24 mouse cellular contexts compared by ENCODE assay signal in genomic region chr19:29368671-29369309, GRCm38 (mm10). TPM values are rescaled to one million over a fixed set of nuclear protein-coding genes. Genes with fewer than 3 reads are reported as not detected.
A peak's percentile ranks its signal among the peaks of the same experiment; 100 is the strongest.
DNase-seq lines count a peak whose midpoint lies in the region; ATAC-seq and TF ChIP-seq lines count a peak whose summit lies in the region.
"Had no signal": no experiment of that assay in that cellular context is flagged by ENCODE, and none has a peak within 500 bp of the region (broad histone marks: within the 10 kb centered on the region; RNA-seq: fewer than 3 reads in every experiment).

No protein-coding gene starts in this region.

- no peak for ATAC-seq in megakaryocyte, adult 5-6 weeks (ENCODE audit: poor library complexity, severe bottlenecking)
- 0 out of 2 replicates have a peak, but pooled peaks have one; percentile 37 for ATAC-seq in G1E (ENCODE audit: extremely low read depth, insufficient number of reproducible peaks, low FRiP score, poor library complexity, severe bottlenecking)
- ATAC-seq in midbrain, embryonic 13.5 days = no peak
- ATAC-seq: intestine, embryonic 15.5 days had no signal

- H3K4me3 ChIP-seq in megakaryocyte, embryonic 14.5 days (replicated peaks) = peak overlapping the region; percentile 86
- H3K4me3 ChIP-seq in G1E (ENCODE audit: low read depth, low read length) = peak overlapping the region; percentile 1; the same call in 1 of the 2 replicates
- H3K4me3 ChIP-seq in brown adipose tissue, adult 24 weeks (ENCODE audit: insufficient read depth, low read depth, low read length) = peak overlapping the region; percentile 51
- H3K4me3 ChIP-seq in midbrain, embryonic 13.5 days (replicated peaks) = no peak overlapping the region
- H3K4me3 ChIP-seq: embryonic facial prominence, embryonic 12.5 days; heart, embryonic 10.5 days; hindbrain, embryonic 13.5 days; intestine, embryonic 15.5 days; left cerebral cortex, adult 2 months; limb, embryonic 10.5 days; midbrain, embryonic 10.5 days; neural tube, embryonic 15.5 days; stomach, embryonic 15.5 days had no signal

- H3K27me3 ChIP-seq in megakaryocyte, embryonic 14.5 days (replicated peaks) = no peaks in the 10 kb centered on the region
- H3K27me3 ChIP-seq in G1E (ENCODE audit: insufficient read depth, low read length) = no peaks in the 10 kb centered on the region
- H3K27me3 ChIP-seq in splenic B cell, adult 2 months (ENCODE audit: control insufficient read depth, insufficient read depth, low read length, poor library complexity, severe bottlenecking) = no peaks in the 10 kb centered on the region
- peaks cover 5% of the 10 kb centered on the region; the same call in 1 of the 2 replicates for H3K27me3 ChIP-seq in midbrain, embryonic 13.5 days
- H3K27me3 ChIP-seq: embryonic facial prominence, embryonic 12.5 days; intestine, embryonic 15.5 days; neural tube, embryonic 15.5 days; stomach, embryonic 15.5 days had no signal

- DNase-seq in G1E (ENCODE audit: low spot score) = peak; percentile 20
- DNase-seq in splenic B cell, adult 2 months (ENCODE audit: low read depth, low spot score) = peak; percentile 67
- DNase-seq in thymus, adult 18-20 months = no peak
- DNase-seq: cerebellum, adult 8-10 months; gastrocnemius, postnatal 14 days; heart, postnatal 10 days; kidney, postnatal 10 days; lung, postnatal 10 days; thymus, postnatal 14 days had no signal

- no peak overlapping the region for H3K9ac ChIP-seq in midbrain, embryonic 13.5 days (replicated peaks)
- H3K9ac ChIP-seq: embryonic facial prominence, embryonic 12.5 days; hindbrain, embryonic 13.5 days; intestine, embryonic 15.5 days; liver, embryonic 14.5 days; neural tube, embryonic 15.5 days; stomach, embryonic 15.5 days had no signal

- H3K27ac ChIP-seq in brown adipose tissue, adult 24 weeks (replicated peaks; ENCODE audit: low read depth, low read length) = peak overlapping the region; percentile 55
- H3K27ac ChIP-seq in midbrain, embryonic 13.5 days = no peak overlapping the region
- H3K27ac ChIP-seq: embryonic facial prominence, embryonic 12.5 days; heart, embryonic 10.5 days; hindbrain, embryonic 13.5 days; intestine, embryonic 15.5 days; left cerebral cortex, adult 2 months; limb, embryonic 10.5 days; liver, embryonic 14.5 days; midbrain, embryonic 10.5 days; neural tube, embryonic 15.5 days; stomach, embryonic 15.5 days had no signal

- no peak for TF ChIP-seq CTCF in G1E (IDR thresholded peaks at IDR 0.05; ENCODE audit: low read depth, low read length)

- H3K4me1 ChIP-seq in megakaryocyte, embryonic 14.5 days = peaks cover 75% of the 10 kb centered on the region
- peaks cover 69% of the 10 kb centered on the region for H3K4me1 ChIP-seq in G1E (ENCODE audit: insufficient read depth, low read depth, low read length)
- peaks cover 10% of the 10 kb centered on the region for H3K4me1 ChIP-seq in brown adipose tissue, adult 24 weeks (ENCODE audit: control insufficient read depth, insufficient read depth, insufficient read length, low read length)
- peaks cover 13% of the 10 kb centered on the region; the same call in 1 of the 2 replicates for H3K4me1 ChIP-seq in midbrain, embryonic 13.5 days (replicated peaks)
- H3K4me1 ChIP-seq: stomach, embryonic 15.5 days had no signal

- no peaks in the 10 kb centered on the region for H3K9me3 ChIP-seq in megakaryocyte, embryonic 14.5 days
- no peaks in the 10 kb centered on the region for H3K9me3 ChIP-seq in G1E (replicated peaks)
- no peaks in the 10 kb centered on the region for H3K9me3 ChIP-seq in midbrain, embryonic 13.5 days
- H3K9me3 ChIP-seq: embryonic facial prominence, embryonic 12.5 days; heart, embryonic 10.5 days; hindbrain, embryonic 13.5 days; intestine, embryonic 15.5 days; limb, embryonic 10.5 days; midbrain, embryonic 10.5 days; neural tube, embryonic 15.5 days; stomach, embryonic 15.5 days had no signal

- H3K36me3 ChIP-seq in megakaryocyte, embryonic 14.5 days (replicated peaks; ENCODE audit: low read length) = peaks cover 19% of the 10 kb centered on the region
- peaks cover 21% of the 10 kb centered on the region for H3K36me3 ChIP-seq in G1E (replicated peaks)
- H3K36me3 ChIP-seq in splenic B cell, adult 2 months (ENCODE audit: control insufficient read depth, insufficient read depth, low read length, poor library complexity, severe bottlenecking) = no peaks in the 10 kb centered on the region
- no peaks in the 10 kb centered on the region for H3K36me3 ChIP-seq in midbrain, embryonic 13.5 days
- H3K36me3 ChIP-seq: embryonic facial prominence, embryonic 12.5 days; heart, embryonic 10.5 days; hindbrain, embryonic 13.5 days; intestine, embryonic 15.5 days; limb, embryonic 10.5 days; midbrain, embryonic 10.5 days; neural tube, embryonic 15.5 days; stomach, embryonic 15.5 days had no signal

- WGBS in midbrain, embryonic 13.5 days = 83% methylated on average over 3 of the region's 3 CpGs

- H3K4me2 ChIP-seq in midbrain, embryonic 13.5 days (replicated peaks) = no peak overlapping the region
- H3K4me2 ChIP-seq: embryonic facial prominence, embryonic 12.5 days; hindbrain, embryonic 13.5 days; intestine, embryonic 15.5 days; neural tube, embryonic 15.5 days; stomach, embryonic 15.5 days had no signal

RNA-seq across cellular contexts. Expression of gene Cd274, which starts 1.5 kb away (rescaled TPM):
- polyA plus RNA-seq in megakaryocyte, embryonic 14.5 days (2012; ENCODE audit: insufficient read depth, low replicate concordance) = 1.5 TPM in 1 of 2 replicates, not detected in the other
- 4.1 and 5.6 TPM in 2 replicates for total RNA-seq in megakaryocyte, adult 5-6 weeks (2015)
- total RNA-seq in megakaryocyte, adult 5-6 weeks (2017) = 2.6 and 2.9 TPM in 2 replicates
- 15.1 and 18.4 TPM in 2 replicates for total RNA-seq in G1E (2014; fragmentation: Nextera tagmentation)
- 37.1 and 40.8 TPM in 2 replicates for total RNA-seq in G1E (2017)
- polyA plus RNA-seq in G1E (2012) = 0.29 and 0.56 TPM in 2 replicates
- 52.6 and 58.2 TPM in 2 replicates for polyA plus RNA-seq in brown adipose tissue, adult 24 weeks (2012; ENCODE audit: insufficient read depth, insufficient read length, missing spikeins)
- polyA plus RNA-seq in midbrain, embryonic 13.5 days (2015; fragmentation: Nextera tagmentation; extraction: Ambion mirVana) = 0.27 and 0.70 TPM in 2 replicates

RNA-seq across cellular contexts. Expression of gene Plgrkt, which starts 1.6 kb away (rescaled TPM):
- polyA plus RNA-seq in megakaryocyte, embryonic 14.5 days (2012; ENCODE audit: insufficient read depth, low replicate concordance) = 39.0 and 52.8 TPM in 2 replicates
- 66.4 and 70.8 TPM in 2 replicates for total RNA-seq in megakaryocyte, adult 5-6 weeks (2015)
- 50.8 and 57.1 TPM in 2 replicates for total RNA-seq in megakaryocyte, adult 5-6 weeks (2017)
- total RNA-seq in G1E (2014; fragmentation: Nextera tagmentation) (179 and 190 TPM in 2 replicates), G1E (2017) (439 and 475 TPM in 2 replicates)
- polyA plus RNA-seq in G1E (2012) = 38.2 and 39.8 TPM in 2 replicates
- polyA plus RNA-seq in brown adipose tissue, adult 24 weeks (2012; ENCODE audit: insufficient read depth, insufficient read length, missing spikeins) = 118 and 119 TPM in 2 replicates
- 93.9 and 97.1 TPM in 2 replicates for polyA plus RNA-seq in midbrain, embryonic 13.5 days (2015; fragmentation: Nextera tagmentation; extraction: Ambion mirVana)

RNA-seq across cellular contexts. Expression of gene Rln1, which starts 34.3 kb away (rescaled TPM):
- polyA plus RNA-seq in megakaryocyte, embryonic 14.5 days (2012; ENCODE audit: insufficient read depth, low replicate concordance) = not detected in 2 replicates
- total RNA-seq in megakaryocyte, adult 5-6 weeks (2015) = not detected in 2 replicates
- not detected in 2 replicates for total RNA-seq in megakaryocyte, adult 5-6 weeks (2017)
- total RNA-seq in G1E (2014; fragmentation: Nextera tagmentation) = not detected in 2 replicates
- 0.06 and 0.11 TPM in 2 replicates for total RNA-seq in G1E (2017)
- not detected in 2 replicates for polyA plus RNA-seq in G1E (2012)
- polyA plus RNA-seq in brown adipose tissue, adult 24 weeks (2012; ENCODE audit: insufficient read depth, insufficient read length, missing spikeins) = not detected in 2 replicates
- polyA plus RNA-seq in midbrain, embryonic 13.5 days (2015; fragmentation: Nextera tagmentation; extraction: Ambion mirVana) = 0.58 and 1.0 TPM in 2 replicates
- total RNA-seq: gastrocnemius, postnatal 14 days; heart, postnatal 10 days had no signal
- polyA plus RNA-seq: liver, embryonic 14.5 days had no signal

RNA-seq across cellular contexts. Expression of gene Pdcd1lg2, which starts 41.9 kb away (rescaled TPM):
- not detected in 2 replicates for polyA plus RNA-seq in megakaryocyte, embryonic 14.5 days (2012; ENCODE audit: insufficient read depth, low replicate concordance)
- total RNA-seq in megakaryocyte, adult 5-6 weeks (2015) = 0.75 TPM in 1 of 2 replicates, not detected in the other
- total RNA-seq in megakaryocyte, adult 5-6 weeks (2017) = 0.44 and 1.8 TPM in 2 replicates
- total RNA-seq in G1E (2014; fragmentation: Nextera tagmentation) = 2.0 and 2.5 TPM in 2 replicates
- total RNA-seq in G1E (2017) = 8.8 and 10.5 TPM in 2 replicates
- 0.10 and 0.16 TPM in 2 replicates for polyA plus RNA-seq in G1E (2012)
- not detected in 2 replicates for polyA plus RNA-seq in brown adipose tissue, adult 24 weeks (2012; ENCODE audit: insufficient read depth, insufficient read length, missing spikeins)
- polyA plus RNA-seq in midbrain, embryonic 13.5 days (2015; fragmentation: Nextera tagmentation; extraction: Ambion mirVana) = 0.09 TPM in 1 of 2 replicates, not detected in the other
- total RNA-seq: gastrocnemius, postnatal 14 days; heart, postnatal 10 days had no signal
- polyA plus RNA-seq: cortical plate, adult 2 months; heart, embryonic 10.5 days; hindbrain, embryonic 13.5 days; intestine, embryonic 15.5 days; limb, embryonic 10.5 days; midbrain, embryonic 10.5 days; stomach, embryonic 15.5 days had no signal

RNA-seq across cellular contexts. Expression of gene Insl6, which starts 43.6 kb away (rescaled TPM):
- polyA plus RNA-seq in megakaryocyte, embryonic 14.5 days (2012; ENCODE audit: insufficient read depth, low replicate concordance) = 0.97 TPM in 1 of 2 replicates, not detected in the other
- not detected in 2 replicates for total RNA-seq in megakaryocyte, adult 5-6 weeks (2015)
- total RNA-seq in megakaryocyte, adult 5-6 weeks (2017) = 0.81 TPM in 1 of 2 replicates, not detected in the other
- total RNA-seq in G1E (2014; fragmentation: Nextera tagmentation) = 1.1 TPM in 1 of 2 replicates, not detected in the other
- total RNA-seq in G1E (2017) = 4.2 and 4.8 TPM in 2 replicates
- 0.17 and 0.35 TPM in 2 replicates for polyA plus RNA-seq in G1E (2012)
- polyA plus RNA-seq in brown adipose tissue, adult 24 weeks (2012; ENCODE audit: insufficient read depth, insufficient read length, missing spikeins) = 8.0 and 8.2 TPM in 2 replicates
- polyA plus RNA-seq in midbrain, embryonic 13.5 days (2015; fragmentation: Nextera tagmentation; extraction: Ambion mirVana) = 2.6 and 2.9 TPM in 2 replicates

Comparison
In these comparisons a context has a peak if more than half of its experiments do, and no peak if none do; other contexts are left out.
1. DNase-seq: peak in G1E (single experiment) and splenic B cell, adult 2 months (single experiment); none in thymus, adult 18-20 months (0 of 2).
2. RNA of gene Cd274, which starts 1.5 kb away (polyA plus RNA-seq): 52.6 to 58.2 TPM in brown adipose tissue, adult 24 weeks; 1.5 TPM in megakaryocyte, embryonic 14.5 days, 0.29 to 0.56 TPM in G1E and 0.27 to 0.70 TPM in midbrain, embryonic 13.5 days; every median in the first group is over 10 times any median in the second.